Mouse (Mus musculus) layer of hippocampus, adult 2 months (tissue): ENCODE results near the gene Tmc5. TPM values are rescaled to one million over a fixed set of nuclear protein-coding genes. Genes with fewer than 3 reads are reported as not detected.

Experiments
- DNase-seq, 2 experiments: peaks; one replicate each; pipeline ENCODE4 v3.0.0; 2022; ENCODE audit warnings: low spot score in 2 of 2
- H3K27ac ChIP-seq: fragments of 200-600 bp; 2 replicates; pipeline ENCODE4 v1.8.1; 2022
- H3K4me3 ChIP-seq: fragments of 200-600 bp; 2 replicates; pipeline ENCODE4 v1.8.1; 2022; ENCODE audit warnings: mild to moderate bottlenecking
- CTCF ChIP-seq: fragments of 200-600 bp; conservative IDR thresholded peaks from 2 replicates; pipeline ENCODE4 v1.8.1; 2022; ENCODE audit warnings: antibody characterized with exemption, mild to moderate bottlenecking, moderate library complexity
- total RNA-seq, 2 experiments: library from RNA; stranded (reverse); gene quantifications; 2 replicates each; pipeline ENCODE4 v1.2.3; 2021

The Tmc5 gene
- total RNA-seq, 2 experiments from 2014 or later = 0.32 to 0.69 TPM

GRCm38 (mm10) chr7:118620243-118620906, 23.3 kb downstream of the Tmc5 start:
- DNase-seq = no peak
- Histone ChIP-seq H3K4me3 (no peak overlapping the region), H3K27ac (no peak overlapping the region)
- TF ChIP-seq CTCF = no peak

DNA sequence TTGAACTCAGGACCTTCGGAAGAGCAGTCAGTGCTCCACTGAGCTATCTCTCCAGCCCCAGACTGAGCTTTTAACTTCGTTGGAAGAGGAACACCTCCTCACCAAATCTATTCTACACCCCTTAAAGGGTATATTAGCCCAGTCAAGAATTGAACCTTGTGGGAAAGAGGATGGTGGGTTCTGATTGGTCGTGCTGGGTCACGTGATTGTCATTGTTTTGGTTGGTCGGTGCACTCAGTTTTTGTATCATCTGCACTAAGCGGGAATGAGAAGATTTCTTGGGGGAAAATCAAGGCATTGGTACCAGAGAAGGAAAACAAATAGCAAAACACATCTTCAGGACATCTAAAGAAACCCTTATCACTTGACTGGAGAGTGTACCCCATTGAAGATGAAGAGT, 24.0 kb downstream of the Tmc5 start:
- Histone ChIP-seq H3K27ac (no peak overlapping the region), H3K4me3 (no peak overlapping the region)
- TF ChIP-seq CTCF = no peak
- DNase-seq = no peak

DNA sequence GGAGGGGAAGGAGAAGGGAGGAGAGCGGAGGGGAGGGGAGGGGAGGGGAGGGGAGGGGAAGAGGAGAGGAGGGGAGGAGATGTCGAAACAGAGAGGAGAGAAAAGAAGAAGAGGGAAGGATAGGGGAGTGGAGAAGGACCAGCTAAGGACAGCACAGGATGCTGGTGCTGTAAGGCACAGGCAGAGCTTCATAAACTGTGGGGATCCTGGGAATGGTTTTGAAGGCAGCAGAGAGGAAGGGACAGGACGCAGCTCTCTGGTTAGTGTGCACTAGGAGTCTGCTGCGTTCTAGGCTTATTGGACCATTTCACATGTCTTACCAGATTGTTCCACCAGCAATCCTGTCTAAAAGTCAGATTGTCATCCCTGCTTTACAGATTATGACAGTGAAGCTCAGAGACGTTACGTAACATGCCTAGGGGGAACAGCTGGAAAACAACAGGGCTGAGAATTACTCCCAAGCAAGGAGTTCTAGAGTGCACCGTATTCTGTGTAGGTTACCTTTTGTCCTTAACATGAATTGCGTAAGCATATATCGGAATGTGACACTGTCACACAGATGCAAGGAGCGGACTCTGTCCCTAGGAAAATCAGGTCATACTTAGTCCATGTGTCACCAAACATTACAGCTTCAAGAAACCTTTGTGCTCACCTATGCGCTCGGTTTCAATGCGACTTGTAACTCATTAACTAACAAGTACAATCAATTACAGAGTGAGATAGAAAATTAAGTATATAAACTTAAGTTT, 30.6 kb downstream of the Tmc5 start:
- TF ChIP-seq CTCF = no peak
- Histone ChIP-seq H3K27ac (no peak overlapping the region), H3K4me3 (no peak overlapping the region)
- DNase-seq = no peak

- no peak for TF ChIP-seq CTCF
- DNase-seq = no peak
- Histone ChIP-seq H3K4me3 (no peak overlapping the region), H3K27ac (no peak overlapping the region)
Observed at GRCm38 (mm10) chr7:118633094-118633493, 36.0 kb downstream of the Tmc5 start.

DNA sequence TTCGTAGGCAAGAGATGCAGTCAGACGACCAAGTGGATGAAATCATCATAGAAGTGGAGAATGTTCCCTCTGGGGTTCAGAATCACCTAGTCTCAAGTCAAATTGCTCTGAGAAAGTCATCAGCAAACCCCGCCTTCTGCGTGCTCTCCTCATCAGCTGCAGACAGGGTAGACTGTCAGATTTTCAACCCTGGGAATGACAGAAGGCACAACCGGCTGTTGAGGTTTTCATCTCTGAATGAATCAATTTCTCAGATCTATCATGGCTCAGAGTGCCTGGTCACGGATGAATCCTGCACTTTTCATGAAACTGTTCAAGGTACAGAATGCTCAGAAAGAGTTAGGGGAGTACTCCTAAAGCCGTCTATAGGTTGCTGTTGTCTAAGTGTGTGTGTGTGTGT, 36.9 kb downstream of the Tmc5 start:
- no peak for TF ChIP-seq CTCF
- H3K4me3 ChIP-seq = no peak overlapping the region

GRCm38 (mm10) chr7:118637466-118637865, 40.4 kb downstream of the Tmc5 start:
- Histone ChIP-seq H3K27ac (no peak overlapping the region), H3K4me3 (no peak overlapping the region)
- no peak for TF ChIP-seq CTCF
- no peak for DNase-seq

More for the DNA sequence above, 36.9 kb downstream of the Tmc5 start:
- no peak overlapping the region for H3K27ac ChIP-seq
- DNase-seq = peak; percentile 37 to 49

GRCm38 (mm10) chr7:118646237-118646636, 49.1 kb downstream of the Tmc5 start:
- Histone ChIP-seq H3K4me3 (no peak overlapping the region), H3K27ac (no peak overlapping the region)
- no peak for DNase-seq
- no peak for TF ChIP-seq CTCF

DNA sequence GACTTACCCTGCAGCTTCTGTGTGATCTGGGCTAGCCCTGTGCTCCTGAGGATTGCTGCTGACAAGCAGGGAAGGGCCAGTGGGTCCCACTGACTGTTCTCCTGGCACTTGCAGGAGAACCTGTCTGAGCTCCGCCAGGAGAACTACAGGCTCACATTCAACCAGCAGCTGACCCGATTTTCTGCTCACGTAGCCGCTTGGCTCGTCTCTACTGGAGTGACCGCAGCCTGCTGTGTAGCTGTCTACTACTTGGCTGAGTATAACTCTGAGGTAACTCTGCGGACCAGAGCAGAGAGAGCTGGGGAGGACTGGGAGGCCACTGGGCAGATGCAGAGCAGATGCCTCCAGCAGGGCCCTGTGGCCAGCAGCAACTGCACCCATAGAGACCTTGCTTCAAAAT, 52.2 kb downstream of the Tmc5 start:
- no peak for TF ChIP-seq CTCF
- H3K4me3 ChIP-seq = no peak overlapping the region
- DNase-seq = peak in 1 of 2 experiments; percentile 2
- H3K27ac ChIP-seq = no peak overlapping the region

DNA sequence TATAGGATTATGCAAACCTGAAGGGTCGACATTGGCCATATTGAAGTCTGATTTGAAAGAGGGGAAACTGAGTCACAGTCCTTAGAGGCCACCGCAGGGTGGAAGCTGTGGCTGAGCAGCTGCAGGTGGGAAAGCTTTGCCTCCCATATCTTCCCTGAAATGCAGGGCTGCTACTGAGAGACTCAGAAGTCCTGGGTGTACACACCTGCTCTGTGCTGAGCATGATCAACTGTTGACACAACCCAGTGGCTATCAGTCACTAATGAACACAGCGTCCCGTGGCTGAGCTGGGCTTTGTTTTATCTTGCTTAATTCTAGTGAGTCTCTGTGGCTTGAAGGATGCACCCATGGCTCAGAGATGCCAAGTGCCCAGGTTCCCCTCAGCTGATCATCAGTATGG, 53.0 kb downstream of the Tmc5 start:
- Histone ChIP-seq H3K27ac (no peak overlapping the region), H3K4me3 (no peak overlapping the region)
- no peak for DNase-seq
- TF ChIP-seq CTCF = no peak

DNA sequence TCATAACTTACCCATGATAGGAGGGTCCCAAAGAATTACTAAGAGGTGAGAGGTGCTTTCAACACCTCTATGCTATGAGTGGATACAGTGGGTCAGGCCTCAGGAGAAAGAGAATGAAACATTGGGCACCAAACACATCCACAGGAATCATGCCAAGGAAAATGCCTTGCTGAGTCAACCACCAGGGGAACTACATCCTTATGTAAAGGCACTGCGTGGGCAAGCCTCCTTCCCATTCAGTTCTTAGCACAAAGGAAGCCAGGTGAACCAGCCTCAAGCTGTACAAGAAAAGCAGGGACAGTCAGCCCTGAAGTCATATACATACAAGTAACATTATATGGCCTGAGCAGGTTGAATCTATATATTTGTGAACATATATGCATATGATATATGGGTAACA, 53.8 kb downstream of the Tmc5 start:
- Histone ChIP-seq H3K27ac (no peak overlapping the region), H3K4me3 (no peak overlapping the region)
- no peak for TF ChIP-seq CTCF
- no peak for DNase-seq

DNA sequence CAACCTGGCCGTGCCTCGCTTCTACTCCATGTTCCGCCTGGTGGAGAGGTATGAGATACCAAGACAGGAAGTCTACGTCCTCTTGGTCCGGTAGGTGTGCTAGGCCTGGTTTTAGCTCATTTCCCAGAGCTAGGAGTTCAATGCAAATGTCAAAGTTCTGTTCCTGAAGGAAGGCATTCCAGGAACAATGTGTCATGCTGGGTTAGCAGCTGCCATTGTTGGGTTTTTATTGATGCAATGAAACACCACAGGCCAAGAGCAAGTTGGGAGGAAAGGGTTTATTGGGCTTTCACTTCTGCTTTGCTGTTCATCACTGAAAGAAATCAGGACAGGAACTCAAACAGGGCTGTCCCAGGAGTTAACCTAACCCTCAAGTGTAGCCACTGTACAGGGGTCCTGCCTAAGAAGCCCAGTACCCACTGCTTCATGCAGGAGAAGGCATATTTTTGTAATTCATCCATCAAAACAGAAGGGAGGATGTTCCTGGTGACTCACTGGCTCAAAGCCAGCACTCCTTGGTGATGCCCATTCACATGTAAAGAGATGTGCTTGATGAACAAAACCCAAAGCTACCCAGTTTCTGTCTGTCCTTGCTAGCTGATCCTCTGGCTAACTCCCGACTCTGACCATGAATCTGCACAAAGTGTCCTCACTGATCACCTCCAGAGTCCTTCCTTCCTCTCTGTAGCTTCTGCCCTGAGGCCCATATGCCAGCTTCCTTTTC, 55.6 kb downstream of the Tmc5 start:
- Histone ChIP-seq H3K4me3 (no peak overlapping the region), H3K27ac (no peak overlapping the region)
- no peak for DNase-seq
- TF ChIP-seq CTCF = no peak

- no peak for TF ChIP-seq CTCF
Observed at GRCm38 (mm10) chr7:118656730-118657129, 59.6 kb downstream of the Tmc5 start.

DNA sequence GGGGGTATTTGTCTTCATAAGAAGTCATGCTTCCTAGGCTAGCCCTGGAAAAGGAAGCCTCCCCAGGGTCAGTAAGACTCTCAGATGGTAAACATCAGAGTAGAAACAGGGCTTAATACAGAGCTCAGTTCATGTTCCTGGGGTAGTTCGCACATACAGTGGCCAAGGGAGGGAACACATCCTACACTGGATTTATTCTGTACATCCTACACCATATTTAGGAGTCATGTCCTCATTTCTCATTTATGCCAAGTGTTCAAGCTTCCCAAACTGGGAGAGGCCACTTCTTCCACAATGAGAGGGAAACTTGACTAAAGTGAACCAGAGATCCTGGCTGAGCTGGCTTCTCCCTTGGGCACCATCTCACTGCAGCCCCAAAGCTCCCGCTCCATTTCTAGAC, 70.7 kb downstream of the Tmc5 start:
- no peak for TF ChIP-seq CTCF
- no peak for DNase-seq

More at GRCm38 (mm10) chr7:118656730-118657129, 59.6 kb downstream of the Tmc5 start:
- no peak for DNase-seq
- Histone ChIP-seq H3K27ac (no peak overlapping the region), H3K4me3 (no peak overlapping the region)

More for the DNA sequence above, 70.7 kb downstream of the Tmc5 start:
- Histone ChIP-seq H3K4me3 (no peak overlapping the region), H3K27ac (no peak overlapping the region)
